Mouse (Mus musculus) A20 (cell line): ENCODE measurements around the gene Ripor3.

Experiments used
- DNase-seq: peaks from one replicate; pipeline ENCODE4 v3.0.0-alpha.2; 2011; ENCODE audit warnings: low read depth, low spot score

Gene Ripor3

DNA sequence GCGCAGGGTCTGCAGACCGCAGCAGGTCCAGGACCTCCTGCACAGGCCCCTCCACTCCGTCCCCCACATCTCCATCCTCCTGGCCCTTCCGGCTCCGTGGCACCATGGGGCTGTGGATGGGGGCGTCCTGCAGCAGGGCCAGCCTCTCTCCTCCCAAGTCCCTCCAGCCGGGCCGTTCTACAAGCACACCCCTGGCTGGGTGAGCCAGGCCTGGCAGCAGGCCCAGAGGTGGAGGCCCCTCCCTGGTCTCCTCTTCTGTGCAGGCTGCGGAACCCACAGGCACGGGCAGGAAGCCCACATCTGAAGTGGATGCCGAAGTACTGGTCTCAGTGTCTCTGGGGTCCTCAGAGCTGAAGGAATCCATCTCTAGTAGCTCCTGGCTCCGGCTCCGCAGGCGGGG is 21.1 kb downstream of the Ripor3 start:
- no peak for DNase-seq

DNA sequence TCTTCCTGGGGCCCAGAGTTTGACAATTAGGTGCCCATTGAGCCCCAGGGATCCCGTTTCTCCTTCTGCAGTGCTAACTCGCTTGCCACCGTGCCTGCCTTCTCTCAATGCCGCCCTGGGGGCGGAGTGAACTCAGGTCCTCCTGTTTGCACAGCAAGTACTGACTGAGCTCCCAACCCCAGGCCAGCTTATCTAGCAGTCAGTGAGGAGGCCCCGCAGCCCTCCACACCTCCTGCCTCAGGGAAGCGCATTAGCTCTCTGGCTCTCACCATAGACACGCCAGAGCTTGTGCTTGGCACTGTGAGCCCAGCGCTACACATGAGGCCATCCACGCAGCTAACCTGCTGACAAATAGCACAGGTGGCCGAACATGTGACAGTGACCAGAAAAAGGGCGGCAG is 22.8 kb downstream of the Ripor3 start:
- no peak for DNase-seq

DNA sequence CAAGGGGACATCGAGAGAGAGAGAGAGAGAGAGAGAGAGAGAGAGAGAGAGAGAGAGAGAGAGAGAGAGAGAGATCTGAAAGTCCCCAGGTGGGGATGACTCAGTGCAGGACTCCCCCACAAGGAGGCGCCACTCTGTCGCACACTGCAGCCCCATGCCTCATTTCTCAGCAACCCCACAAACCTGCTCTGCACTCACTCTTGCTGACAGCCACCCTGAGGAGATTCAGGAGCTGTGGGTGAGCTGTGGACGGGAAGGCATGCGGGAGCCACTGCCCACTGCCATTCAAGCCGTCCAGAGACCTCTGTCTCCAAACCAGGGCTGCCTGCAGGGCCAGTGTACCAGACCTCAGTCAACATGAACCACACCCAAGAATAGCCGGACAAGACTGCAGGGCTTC is 23.7 kb downstream of the Ripor3 start:
- peak; percentile 53 for DNase-seq

DNA sequence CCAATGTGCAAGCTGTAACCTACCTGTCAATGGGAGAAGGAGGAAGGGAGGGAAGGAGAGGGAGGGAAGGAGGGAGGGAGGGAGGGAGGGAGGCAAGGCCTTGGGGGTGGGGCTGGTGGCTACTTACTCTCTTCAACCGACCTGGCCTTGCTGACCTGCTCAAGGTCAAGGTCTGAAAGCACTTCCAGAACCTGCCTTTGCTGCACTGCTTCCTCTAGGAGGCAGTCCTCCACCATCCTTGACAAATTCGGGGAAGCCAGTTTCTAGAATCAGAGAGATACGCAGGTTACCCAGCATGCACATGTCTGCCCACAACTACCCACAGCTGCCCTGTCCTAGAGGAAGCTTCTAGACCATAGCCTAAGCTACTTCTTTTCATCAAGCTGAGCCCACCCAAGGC is 25.5 kb downstream of the Ripor3 start:
- no peak for DNase-seq

DNA sequence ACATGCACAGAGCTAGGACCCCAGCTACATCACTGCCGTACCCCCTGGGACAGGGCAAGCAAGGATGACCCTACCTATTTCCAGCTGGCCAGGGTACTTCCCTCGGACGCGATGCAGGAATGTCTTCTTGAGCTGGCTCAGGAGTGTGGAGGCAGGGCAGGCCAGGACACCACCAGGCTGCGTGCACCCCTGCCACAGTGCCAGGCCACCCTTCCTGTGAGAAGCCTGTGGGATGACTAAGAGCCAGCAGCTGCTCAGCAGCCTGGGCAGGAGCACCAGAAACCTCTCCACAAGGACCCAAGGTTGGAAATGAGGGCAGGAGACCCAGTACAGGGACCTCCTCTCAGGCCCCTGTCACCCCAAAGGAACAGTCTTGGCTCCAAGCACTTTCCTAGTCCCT is 26.0 kb downstream of the Ripor3 start:
- no peak for DNase-seq

DNA sequence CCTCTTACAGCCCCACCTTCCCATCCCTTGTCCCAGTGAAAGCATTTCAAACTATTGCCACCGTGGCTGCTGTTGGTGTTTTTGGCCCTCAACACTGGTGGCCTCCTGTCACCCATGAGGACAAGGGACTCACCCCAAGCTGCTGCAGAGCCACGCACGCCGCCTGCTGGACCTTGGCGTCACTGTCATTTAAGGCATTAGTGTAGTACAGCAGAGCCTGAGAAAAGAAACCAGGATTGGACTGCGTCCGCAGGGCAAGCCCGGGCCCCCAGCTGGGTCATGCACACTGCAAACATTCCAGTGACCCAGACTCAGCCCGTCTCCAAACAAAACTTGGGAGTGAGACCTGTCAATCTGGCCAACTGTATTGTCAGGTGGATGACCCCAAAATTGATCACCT is 27.8 kb downstream of the Ripor3 start:
- DNase-seq = peak; percentile 54

DNA sequence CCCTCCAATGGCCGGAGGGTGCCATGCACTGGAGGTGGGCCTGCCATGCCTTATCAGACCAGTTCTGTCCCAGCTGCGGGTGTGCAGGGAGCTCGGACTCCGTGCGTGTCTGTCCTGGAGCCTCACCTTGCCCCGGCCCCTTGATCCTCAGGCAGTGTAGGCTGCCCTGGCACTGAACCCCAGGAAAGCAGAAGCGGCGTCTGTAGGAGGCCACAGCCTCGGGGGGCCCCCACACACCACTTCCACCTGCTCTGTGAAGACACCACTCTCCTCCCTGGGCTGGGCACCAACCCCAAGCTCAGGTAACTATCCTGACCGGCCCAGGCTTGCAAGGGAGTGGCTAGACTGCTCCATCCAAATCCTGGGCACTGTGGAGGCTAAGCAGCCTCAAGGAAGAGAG is 30.0 kb downstream of the Ripor3 start:
- no peak for DNase-seq

DNA sequence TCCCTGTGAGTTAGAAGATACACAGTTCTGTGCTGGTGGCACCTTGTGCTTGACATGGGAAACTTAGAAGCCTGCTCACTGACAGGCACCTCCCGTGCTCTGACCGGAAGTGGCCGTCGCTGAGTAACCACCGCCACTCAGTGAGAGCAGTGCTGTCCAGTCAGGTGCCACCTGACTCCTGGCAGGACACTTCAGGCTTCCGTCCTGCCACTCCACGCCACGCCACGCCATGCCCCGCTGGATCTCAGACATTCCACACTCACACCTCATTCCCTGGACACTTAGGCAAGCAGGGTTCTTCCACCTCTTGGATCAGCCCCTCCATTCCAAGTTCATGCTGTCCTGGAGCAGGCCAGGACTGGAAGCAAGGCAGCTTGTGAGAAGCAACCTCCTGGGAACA is 32.1 kb downstream of the Ripor3 start:
- DNase-seq = no peak

DNA sequence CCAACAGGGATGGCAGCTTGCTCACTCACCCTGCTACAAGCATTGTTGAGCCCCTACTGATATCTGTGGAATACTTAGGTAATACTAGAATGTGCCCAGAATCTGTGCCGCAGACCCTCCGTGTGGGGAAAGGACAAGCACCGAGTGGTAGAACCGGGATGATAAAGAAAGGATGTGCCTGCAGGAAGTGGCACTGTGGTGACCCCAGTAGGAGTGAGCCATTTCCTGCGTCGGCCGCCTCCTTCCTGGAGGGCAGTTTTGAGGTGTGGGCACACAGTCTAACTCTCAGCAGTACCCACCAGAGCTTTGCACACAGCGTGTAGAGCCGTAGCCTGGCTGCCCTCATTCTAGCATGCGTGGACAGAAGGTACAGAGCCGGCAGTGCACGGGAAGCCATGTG is 34.7 kb downstream of the Ripor3 start:
- DNase-seq = no peak

DNA sequence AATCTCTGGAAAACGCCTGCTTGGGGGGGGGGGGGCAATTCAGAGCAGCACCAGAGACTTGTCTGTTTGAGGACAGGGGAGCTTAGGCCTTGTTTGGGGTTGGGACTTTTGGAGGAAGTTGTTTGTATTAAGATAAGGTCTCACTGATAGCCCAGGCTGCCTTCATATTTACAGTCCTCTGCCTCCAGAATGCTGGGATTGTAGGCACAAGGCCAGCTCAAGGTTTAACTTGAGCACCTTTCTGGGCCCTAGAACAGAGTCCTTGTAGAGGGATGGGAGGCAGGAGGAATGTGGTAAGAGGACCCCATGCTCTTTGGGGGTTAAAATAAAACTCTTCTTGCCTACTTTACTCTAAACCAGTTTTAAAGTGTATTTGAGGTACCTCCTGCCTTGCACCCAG is 37.6 kb downstream of the Ripor3 start:
- DNase-seq = no peak

DNA sequence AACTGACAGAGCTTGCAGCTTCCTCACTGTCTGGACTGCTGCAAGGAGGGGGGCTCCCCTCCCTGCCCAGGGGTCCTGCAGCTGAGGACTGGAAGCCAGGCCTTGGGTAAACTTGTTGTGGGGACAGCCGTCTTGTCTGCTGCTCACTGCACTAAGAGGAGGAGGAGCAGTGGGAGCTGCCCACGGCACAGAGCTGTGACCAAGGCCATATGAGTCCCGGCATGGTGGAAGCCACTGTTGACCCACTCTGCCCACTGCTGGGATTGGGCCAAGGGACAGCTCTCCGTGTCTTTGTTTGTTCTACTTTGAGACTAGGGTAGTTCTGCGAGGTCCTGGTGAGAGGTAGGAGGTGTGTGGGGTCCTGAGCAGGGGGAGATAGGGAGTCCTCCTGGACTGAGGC is 38.3 kb downstream of the Ripor3 start:
- no peak for DNase-seq

DNA sequence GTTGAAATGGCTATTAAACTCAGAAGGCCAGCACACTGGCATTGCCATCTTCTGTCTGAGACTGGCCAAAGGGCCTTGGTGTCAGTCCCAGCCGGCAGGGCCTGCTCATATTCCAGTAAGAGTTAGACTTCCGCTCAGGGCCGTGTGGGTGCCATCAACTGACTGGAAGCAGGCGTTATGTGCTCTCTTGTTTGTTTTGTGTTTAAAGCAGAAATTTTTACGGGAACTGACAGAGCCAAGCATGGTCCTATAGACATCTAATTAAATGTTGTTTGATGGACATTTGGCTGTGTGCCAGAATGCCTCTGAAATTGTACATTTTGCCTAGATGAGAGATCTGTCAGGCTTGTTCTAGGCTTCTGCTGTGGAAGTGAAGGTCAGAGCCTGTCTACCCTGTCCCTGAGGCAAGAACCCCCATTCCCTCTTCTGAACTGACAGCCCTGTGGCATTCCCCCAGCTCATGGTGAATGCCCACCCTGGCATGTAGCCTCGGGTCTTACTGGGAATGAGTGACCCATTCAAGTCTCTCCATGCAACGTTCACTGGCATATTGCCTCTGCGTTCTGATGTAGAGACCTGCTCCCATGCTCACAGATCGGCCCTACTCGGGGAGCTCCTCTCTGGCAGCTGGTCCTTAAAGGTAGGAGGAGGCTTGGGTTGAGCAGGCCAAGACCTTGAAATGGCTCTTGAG is 40.4 kb downstream of the Ripor3 start:
- no peak for DNase-seq

DNA sequence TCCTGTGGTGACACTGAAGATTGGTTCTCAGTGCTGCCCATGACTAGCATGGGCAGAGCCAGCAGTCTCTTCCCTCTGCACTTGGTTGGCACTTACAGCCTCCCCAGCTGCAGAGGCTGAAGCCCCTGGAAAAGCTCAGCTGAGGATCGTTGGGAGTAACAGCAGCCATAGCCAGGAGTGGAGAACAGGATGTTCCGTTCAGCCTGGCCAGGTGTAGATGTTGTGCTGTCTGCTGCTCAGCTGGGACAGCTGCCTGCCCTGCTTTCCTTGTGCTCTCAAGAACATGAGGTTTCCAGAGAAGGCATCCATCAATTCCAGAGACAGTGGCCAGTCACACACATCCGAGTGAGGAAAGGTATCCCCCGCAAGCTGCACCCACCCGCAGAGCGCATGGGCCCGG is 41.9 kb downstream of the Ripor3 start:
- no peak for DNase-seq

DNA sequence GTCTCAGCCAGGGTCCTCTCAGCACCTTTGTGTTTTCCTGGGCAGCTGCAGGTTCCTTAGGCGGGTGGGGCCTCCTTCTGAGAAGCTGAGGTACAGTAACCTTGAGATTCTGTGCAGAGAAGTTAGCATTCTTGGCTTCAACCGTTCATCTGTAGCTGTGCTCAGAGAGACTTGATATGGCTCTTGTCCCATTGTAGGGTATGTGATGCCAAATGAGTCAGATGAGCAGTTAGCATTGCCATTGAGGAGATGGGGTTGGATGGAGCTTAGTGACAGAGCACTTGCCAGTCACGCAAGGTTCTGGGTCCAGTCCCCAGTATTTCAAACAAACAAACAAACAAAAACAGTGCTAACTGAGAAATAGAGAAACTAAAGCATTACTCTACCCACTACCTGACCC is 44.5 kb downstream of the Ripor3 start:
- DNase-seq = no peak

DNA sequence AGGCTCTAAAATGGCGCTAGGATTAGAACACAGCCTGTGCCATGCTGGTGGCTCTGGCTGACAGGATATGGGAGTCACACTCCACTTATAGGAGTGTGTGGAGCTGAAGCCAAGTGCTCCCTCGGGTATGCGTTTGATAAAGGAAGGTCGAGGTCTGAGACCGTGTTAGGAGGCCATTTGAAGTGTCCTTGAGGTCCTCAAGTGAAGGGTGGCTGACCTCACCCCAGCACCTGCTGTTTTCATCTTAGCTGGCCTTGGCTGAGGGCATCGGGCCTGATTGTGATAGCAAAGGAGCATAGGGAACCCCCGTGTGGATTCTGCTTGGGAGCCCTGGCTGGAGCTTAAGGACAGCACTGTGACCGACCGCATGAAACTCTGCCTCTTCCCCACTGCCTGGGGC is 46.1 kb downstream of the Ripor3 start:
- DNase-seq = no peak

DNA sequence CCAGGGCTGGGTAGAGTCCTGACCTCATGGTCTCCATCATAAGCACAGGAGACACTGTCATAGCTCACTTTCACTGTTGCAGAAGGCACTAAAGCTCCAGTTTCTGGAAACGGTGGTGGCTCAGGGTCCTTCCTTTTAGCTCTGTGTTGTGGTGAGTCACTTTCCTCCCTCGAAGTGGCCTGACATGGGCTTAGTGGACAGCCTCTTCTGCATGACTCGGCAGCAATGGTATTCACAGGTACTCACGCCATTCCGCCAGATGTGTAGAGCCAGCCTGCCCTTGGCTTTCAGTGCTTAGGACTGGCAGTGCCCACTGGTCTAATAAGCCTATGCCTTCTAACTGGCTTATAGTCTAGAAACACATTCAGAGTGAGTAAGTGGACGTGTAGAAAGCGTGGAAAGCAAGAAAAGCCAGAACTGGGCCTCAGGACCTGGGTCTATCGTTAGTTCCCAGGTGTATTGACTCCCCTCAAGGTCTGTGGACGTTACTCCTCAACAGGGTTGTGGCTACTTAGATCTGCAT is 46.6 kb downstream of the Ripor3 start:
- no peak for DNase-seq

DNA sequence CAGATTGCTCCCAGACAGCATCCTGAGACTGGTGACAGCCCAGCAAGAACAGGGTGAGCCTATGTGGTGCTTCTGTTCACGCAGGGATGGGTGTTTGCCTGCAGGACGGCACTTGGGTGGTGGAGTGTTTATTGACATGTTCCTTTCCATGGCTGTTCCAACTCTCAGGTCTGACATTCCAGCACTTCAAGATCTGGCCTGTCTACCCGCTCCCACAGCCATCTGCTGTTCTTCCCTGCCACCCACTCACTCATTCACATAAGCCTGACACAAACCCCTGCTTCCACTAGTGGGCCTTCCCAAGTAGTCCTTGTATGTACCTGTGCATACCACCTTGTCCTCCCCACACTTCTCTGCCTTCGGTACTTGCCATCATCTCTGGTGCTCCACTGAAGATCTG is 47.2 kb downstream of the Ripor3 start:
- DNase-seq = no peak

DNA sequence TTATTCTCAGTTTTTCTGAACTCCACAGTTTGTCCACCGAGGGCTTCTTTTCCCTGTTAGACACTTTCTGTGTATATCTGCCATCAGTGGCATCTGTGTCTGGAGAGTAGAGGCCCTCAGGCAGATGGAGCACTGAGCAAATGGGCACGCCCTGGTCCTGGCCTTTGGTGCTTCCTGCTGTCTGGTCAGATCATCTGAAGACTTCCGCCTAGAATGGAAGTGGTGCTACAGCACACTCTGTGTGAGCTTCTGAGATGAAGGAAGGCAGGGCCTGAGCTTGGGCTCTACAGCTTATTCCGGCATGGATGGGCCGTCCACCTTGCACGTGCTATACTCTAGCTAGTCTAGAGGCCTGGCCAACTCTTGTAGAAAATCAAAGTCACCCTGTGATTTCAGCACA is 48.1 kb downstream of the Ripor3 start:
- no peak for DNase-seq

DNA sequence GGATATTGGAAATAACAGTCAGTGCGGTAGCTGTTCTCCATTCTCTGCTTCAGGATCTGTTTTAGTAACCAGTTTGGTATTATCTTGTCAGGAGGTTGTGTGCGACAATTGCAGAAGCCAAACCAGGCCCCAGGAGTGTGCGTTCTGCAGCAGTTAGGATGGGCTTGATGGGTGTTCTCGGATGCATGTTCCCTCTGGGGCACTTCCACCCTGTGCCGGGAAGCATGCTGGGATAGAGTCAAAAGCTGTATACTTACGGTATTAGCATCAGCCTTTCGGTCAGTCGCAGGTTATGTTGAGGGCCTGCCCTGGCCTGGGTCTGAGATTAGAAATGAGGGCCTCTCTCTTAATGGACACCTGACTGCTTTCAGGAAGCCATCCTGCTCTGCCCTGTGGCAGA is 49.8 kb downstream of the Ripor3 start:
- no peak for DNase-seq

DNA sequence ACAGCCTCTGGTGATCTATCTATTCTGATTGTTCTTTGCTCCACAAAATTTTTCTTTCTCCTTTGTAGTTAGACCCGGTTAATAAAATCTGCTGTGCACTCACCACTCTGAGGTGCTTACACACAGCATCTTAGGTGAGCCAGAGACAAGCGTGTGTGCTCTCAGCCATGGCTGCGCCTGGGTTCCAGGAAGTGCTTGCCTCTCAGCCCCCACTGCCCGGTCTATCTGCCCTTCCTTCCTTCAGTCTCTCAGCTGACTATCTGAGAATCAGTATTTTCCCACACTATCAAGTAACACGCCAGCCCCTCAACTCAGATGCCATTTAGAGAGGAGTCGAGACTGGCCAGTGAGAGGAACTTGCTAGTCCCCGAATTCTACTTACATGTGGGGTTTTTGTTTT is 50.4 kb downstream of the Ripor3 start:
- DNase-seq = peak; percentile 59

DNA sequence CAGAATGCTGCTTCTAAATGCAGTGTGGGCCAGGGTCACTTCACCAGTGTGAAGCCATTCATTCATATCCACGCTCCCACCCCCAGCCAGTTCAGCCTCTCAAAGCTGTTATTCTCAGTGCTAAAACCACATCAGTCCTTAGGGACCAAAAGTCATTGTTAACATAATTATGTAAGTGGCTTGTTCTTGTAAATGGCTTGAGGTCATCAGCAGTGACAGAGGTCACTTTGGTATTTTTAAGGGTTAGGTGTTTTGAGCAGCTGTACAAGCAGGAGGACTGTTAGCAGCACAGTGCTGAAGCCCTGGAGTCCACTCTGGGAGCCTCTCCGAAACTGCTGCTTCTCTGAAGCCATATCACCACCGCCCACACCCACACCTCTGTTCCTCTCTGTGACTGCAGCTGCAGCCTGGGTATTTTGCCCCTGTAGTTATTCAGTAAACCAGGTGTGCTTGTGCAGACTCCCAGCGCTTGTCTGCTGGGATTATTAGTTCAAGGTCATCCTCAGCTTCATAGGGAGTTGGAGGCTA is 51.0 kb downstream of the Ripor3 start:
- DNase-seq = peak; percentile 86

DNA sequence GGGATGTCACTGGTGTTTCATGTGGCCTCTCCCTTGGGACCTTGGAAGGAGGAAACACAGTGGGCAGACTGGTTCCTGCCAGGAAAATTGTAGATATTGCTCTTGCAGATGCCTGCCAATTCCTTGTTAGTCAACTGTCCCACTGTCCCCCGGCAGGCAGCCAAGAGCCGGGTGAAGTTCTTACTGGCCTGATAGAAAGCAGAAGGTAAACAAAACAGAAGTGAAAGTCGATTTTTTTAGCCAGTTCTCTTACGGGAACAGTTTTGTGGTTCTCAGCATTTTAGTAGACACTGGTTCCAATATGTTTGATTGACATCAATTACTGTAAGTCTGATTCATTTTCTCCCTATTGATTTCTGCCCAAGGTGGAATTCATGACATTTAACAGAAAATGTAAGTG is 51.6 kb downstream of the Ripor3 start:
- peak; percentile 80 for DNase-seq

DNA sequence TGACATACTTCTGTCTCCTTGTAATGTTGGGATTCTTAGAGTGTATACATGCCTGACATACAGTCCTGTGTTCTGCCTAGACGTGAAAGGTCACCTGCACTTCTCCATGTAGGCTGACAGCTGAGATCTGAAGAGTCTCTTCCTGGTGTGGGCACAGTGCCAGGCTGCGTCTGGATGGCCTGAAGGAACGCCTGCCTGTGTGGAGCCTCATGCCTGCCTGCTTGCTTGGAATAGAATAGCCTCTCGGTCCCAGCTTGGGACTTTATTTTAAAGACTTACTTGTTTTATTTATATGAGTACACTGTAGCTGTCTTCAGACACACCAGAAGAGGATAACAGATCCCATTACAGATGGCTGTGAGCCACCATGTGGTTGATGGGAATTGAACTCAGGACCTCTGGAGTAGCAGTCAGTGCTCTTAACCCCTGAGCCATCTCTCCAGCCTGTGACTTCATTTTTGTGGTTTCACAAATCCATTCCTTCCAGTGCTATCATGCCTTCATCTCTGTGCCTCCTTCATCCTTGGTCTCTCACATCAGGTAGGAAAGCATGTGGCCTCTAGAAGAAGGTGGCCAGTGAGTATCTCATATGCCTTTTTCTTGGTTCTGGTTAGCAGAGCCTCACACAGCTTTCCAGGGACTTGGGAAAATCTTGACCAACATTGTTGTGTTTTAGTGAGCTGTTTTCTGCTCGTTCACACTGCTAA is 52.2 kb downstream of the Ripor3 start:
- peak; percentile 26 for DNase-seq
